Mouse (Mus musculus): ENCODE measurements at regions not wholly inside any gene's neighbourhood (a gene's known extent, or its start where the extent isn't known, plus 50 kb on each side); places are given as distances from the start of the nearest gene placed in this dataset. TPM values are rescaled to one million over a fixed set of nuclear protein-coding genes. Genes with fewer than 3 reads are reported as not detected.

GRCm38 (mm10) chr2:84252076-84252475 is 173.1 kb downstream of the Calcrl start:
- intact Hi-C loops (cut with DNase I) = no loop called here
- DNase-seq (ENCODE audit: extremely low spot score in 1 of 2, low spot score in 2 of 2) = no peak

GRCm38 (mm10) chr2:84258339-84259006 is 166.7 kb downstream of the Calcrl start:
- intact Hi-C loops (cut with DNase I) = no loop called here
- DNase-seq (ENCODE audit: extremely low spot score in 1 of 2, low spot score in 2 of 2) = no peak

- no peak for DNase-seq (ENCODE audit: extremely low spot score in 1 of 2, low spot score in 2 of 2)
- intact Hi-C loops (cut with DNase I) = no loop called here
These were observed 166.0 kb downstream of the Calcrl start for GRCm38 (mm10) chr2:84259222-84259621.

GRCm38 (mm10) chr2:84260701-84261100 is 164.5 kb downstream of the Calcrl start:
- intact Hi-C loops (cut with DNase I) = no loop called here
- no peak for DNase-seq (ENCODE audit: extremely low spot score in 1 of 2, low spot score in 2 of 2)

- DNase-seq (ENCODE audit: extremely low spot score in 1 of 2, low spot score in 2 of 2) = no peak
- intact Hi-C loops (cut with DNase I) = no loop called here
These were observed 163.7 kb downstream of the Calcrl start for GRCm38 (mm10) chr2:84261481-84261880.

GRCm38 (mm10) chr2:84264485-84264884 is 160.7 kb downstream of the Calcrl start:
- no peak for DNase-seq (ENCODE audit: extremely low spot score in 1 of 2, low spot score in 2 of 2)
- intact Hi-C loops (cut with DNase I) = no loop called here

DNA sequence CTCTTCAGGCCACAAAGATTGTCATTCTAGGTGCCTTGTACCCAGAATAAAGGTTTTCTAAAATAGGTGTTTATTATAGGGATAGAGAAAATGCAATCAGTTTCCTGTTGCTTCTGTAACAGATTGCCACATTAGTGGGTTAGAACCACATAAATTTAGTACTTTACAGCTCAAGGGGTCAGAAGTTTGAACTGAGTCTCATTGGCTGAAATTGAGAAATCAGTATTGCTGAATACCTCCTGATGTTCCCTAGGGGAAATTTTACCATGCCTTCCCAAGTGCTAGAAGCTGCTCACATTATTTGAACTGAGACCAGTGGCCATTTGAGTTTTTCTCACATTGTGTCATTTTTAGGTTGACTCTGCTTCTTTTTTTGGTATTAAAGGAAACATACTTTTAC is 160.2 kb downstream of the Calcrl start:
- intact Hi-C loops (cut with DNase I) = no loop called here
- no peak for DNase-seq (ENCODE audit: extremely low spot score in 1 of 2, low spot score in 2 of 2)

DNA sequence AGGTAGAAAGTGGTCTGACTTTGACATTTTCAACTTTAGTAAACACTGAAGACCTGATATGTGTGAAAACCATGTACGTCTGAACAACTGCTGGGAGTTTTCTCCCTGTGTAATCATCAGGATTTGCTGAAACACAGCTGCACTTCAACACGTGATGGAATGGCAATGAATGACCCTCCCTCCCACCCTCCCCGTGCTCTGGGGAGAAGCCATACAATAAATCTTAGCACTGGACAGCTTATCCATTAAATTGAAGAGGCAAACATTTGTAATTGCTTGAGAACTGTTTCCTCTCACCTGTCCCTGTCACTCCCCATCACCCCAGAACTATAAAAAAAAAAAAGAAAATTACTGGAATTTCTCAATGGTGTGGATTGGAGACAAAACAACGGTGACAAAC is 159.1 kb downstream of the Calcrl start:
- no peak for DNase-seq (ENCODE audit: extremely low spot score in 1 of 2, low spot score in 2 of 2)

DNA sequence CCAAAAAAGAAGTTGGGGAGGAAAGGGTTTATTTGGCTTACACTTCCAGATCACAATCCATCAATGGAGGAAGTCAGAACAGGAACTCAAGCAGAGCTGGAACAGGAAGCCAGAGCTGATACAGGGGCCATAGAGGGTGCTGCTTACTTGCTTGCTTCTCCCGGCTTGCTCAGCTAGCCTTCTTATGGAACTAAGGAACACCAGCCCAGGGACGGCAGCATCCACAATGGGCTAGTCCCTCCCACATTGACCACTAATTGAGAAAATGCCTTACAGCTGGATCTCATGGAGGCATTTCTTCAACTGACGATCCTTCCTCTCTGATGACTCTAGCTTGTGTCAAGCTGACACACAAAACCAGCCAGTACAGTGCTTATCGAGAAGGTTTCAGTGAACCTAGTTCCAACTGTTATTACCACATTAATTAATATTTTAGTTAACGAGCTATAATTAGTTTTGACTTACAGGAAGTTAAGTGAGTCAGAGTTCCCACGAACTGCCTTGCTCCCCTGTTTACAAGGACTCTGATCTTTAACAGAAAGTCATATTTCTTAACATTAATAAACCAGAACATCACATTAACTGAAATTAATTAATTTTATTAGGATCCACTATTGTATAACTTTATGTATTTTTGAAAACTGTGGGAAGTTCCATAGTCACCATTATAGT is 158.2 kb downstream of the Calcrl start:
- no peak for DNase-seq (ENCODE audit: extremely low spot score in 1 of 2, low spot score in 2 of 2)
- intact Hi-C loops (cut with DNase I) = no loop called here

More for the DNA sequence above, 159.1 kb downstream of the Calcrl start:
- intact Hi-C loops (cut with DNase I) = no loop called here

- intact Hi-C loops (cut with DNase I) = no loop called here
- no peak for DNase-seq (ENCODE audit: extremely low spot score in 1 of 2, low spot score in 2 of 2)
These were observed 151.0 kb downstream of the Calcrl start for GRCm38 (mm10) chr2:84274038-84274724.

DNA sequence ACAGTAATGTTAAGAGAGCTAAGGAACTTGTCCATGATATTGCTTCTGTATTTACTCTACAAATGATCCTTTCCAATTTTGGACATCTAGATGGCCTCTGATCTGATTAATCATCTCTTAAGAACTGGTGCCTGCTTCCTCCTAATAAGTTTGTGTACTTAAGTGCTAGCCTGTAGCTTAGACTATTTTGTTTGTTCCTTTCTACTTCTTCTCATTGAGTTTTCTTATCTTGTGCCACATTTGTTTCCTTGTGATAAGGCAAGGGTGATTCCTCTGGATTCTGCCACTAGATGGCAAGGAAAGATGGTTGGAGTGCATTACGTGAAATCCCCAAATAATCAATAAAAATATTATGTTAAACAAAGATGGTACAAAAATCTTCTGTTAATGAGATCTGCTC is 148.0 kb downstream of the Calcrl start:
- no peak for DNase-seq (ENCODE audit: extremely low spot score in 1 of 2, low spot score in 2 of 2)
- intact Hi-C loops (cut with DNase I) = no loop called here

Small RNA genes lying in the stretch of these regions (microRNA-seq; reads per million reads assigned to microRNA genes)
- not detected for gene Gm25972
